Mouse (Mus musculus) retina, embryonic 14.5 days (tissue): ENCODE results near the gene B3gnt2.

Source experiments
- DNase-seq: peaks from one replicate; pipeline ENCODE4 v3.0.0-alpha.2; 2015; ENCODE audit warnings: low spot score

The B3gnt2 gene

GRCm38 (mm10) chr11:22815143-22815542, 45.6 kb downstream of the B3gnt2 start:
- no peak for DNase-seq

- DNase-seq: no peak
Observed at GRCm38 (mm10) chr11:22813921-22814704, 46.6 kb downstream of the B3gnt2 start.

- DNase-seq: no peak
Observed at GRCm38 (mm10) chr11:22813427-22813826, 47.3 kb downstream of the B3gnt2 start.

- DNase-seq: no peak
Observed at GRCm38 (mm10) chr11:22811413-22811812, 49.3 kb downstream of the B3gnt2 start.

GRCm38 (mm10) chr11:22809465-22810096, 51.2 kb downstream of the B3gnt2 start:
- no peak for DNase-seq

- DNase-seq: no peak
Observed at GRCm38 (mm10) chr11:22808040-22808439, 52.7 kb downstream of the B3gnt2 start.

GRCm38 (mm10) chr11:22805171-22805570, 55.6 kb downstream of the B3gnt2 start:
- no peak for DNase-seq

- DNase-seq: no peak
Observed at GRCm38 (mm10) chr11:22799987-22800424, 60.8 kb downstream of the B3gnt2 start.

GRCm38 (mm10) chr11:22798916-22799315, 61.8 kb downstream of the B3gnt2 start:
- no peak for DNase-seq

- no peak for DNase-seq
Observed at GRCm38 (mm10) chr11:22794734-22795133, 66.0 kb downstream of the B3gnt2 start.

- DNase-seq: no peak
Observed at GRCm38 (mm10) chr11:22793881-22794203, 66.9 kb downstream of the B3gnt2 start.

- DNase-seq: no peak
Observed at GRCm38 (mm10) chr11:22793176-22793880, 67.4 kb downstream of the B3gnt2 start.

- no peak for DNase-seq
Observed at GRCm38 (mm10) chr11:22792149-22792548, 68.6 kb downstream of the B3gnt2 start.

- no peak for DNase-seq
Observed at GRCm38 (mm10) chr11:22791726-22792125, 69.0 kb downstream of the B3gnt2 start.

- no peak for DNase-seq
Observed at GRCm38 (mm10) chr11:22787833-22788232, 72.9 kb downstream of the B3gnt2 start.

- no peak for DNase-seq
Observed at GRCm38 (mm10) chr11:22784477-22784876, 76.3 kb downstream of the B3gnt2 start.

GRCm38 (mm10) chr11:22782705-22783124, 78.0 kb downstream of the B3gnt2 start:
- DNase-seq: no peak

GRCm38 (mm10) chr11:22781190-22781589, 79.6 kb downstream of the B3gnt2 start:
- no peak for DNase-seq

- DNase-seq: no peak
Observed at GRCm38 (mm10) chr11:22780761-22781160, 80.0 kb downstream of the B3gnt2 start.

- no peak for DNase-seq
Observed at GRCm38 (mm10) chr11:22779821-22780551, 80.8 kb downstream of the B3gnt2 start.

- DNase-seq: no peak
Observed at GRCm38 (mm10) chr11:22778596-22778995, 82.2 kb downstream of the B3gnt2 start.

GRCm38 (mm10) chr11:22777531-22777930, 83.2 kb downstream of the B3gnt2 start:
- DNase-seq: no peak
